Mouse (Mus musculus) lung, adult 2 months (tissue): ENCODE results near the gene Ptges2.

Source experiments
- CTCF ChIP-seq: fragments of 200-500 bp; IDR thresholded peaks from 2 replicates; pipeline ENCODE4 v1.5.1; 2011; ENCODE audit warnings: mild to moderate bottlenecking, low read length, control low read depth; ENCODE audit not compliant: insufficient read depth
- POLR2A ChIP-seq: fragments of 200-500 bp; IDR thresholded peaks from 2 replicates; pipeline ENCODE4 v1.6.1; 2011; ENCODE audit warnings: low read depth, mild to moderate bottlenecking, control low read depth, low read length, borderline replicate concordance; ENCODE audit errors: extremely low read depth

DNA sequence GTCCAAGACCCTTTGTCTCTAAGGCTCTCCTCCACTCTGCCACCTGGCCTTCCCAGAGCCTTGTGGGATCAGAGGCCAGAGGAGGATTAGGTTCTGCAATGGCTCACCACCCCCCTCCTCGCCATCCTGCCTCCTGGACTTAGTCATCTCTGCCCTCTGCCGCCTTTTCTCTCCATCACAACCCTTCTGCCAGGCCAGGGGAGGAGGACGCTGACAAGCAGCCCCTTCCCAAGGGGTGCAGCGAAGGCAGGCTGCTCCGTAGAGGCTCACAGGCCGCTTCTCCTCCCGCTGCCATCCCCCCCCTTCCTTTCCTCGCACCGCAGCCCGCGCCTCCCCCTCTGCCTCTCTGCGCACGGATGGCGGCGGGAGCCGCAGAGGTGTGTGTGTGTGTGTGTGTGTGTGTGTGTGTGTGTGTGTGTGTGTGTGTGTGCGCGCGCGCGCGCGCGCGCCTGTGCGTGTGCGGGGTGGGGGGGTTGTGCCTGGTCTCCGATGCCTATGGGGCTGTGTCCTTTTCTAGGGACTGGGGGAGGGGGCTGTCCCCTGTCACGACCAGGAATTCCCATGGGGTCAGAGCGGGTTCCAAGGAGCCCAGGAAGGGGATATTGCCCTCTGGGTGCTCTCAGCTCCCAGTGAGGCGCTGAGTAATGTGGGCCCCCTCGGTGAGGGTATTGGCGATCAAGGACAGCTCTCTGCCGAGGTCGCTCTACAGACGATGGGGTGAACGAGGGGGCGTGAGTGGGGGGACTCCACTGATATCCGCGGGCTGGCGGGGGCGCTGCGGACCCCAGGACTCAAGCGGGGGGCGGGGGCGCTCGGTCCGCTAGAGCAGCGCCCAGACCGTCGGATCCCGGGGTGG, 43.3 kb upstream of the Ptges2 start, which contains the start of gene Ciz1:
- no peak for TF ChIP-seq POLR2A
- TF ChIP-seq CTCF = no peak
